Comparison of ENCODE assay signal across 8 mouse cellular contexts in genomic region chr6:83350172-83350571, GRCm38 (mm10). TPM values are rescaled to one million over a fixed set of nuclear protein-coding genes. Genes with fewer than 3 reads are reported as not detected.
DNase-seq lines count a peak whose midpoint lies in the region; ATAC-seq lines count a peak whose summit lies in the region.

No protein-coding gene starts in this region.

- H3K36me3 ChIP-seq in heart, embryonic 13.5 days = peaks cover 34% of the 10 kb centered on the region
- peaks cover 32% of the 10 kb centered on the region for H3K36me3 ChIP-seq in forebrain, embryonic 13.5 days (ENCODE audit: poor library complexity, severe bottlenecking)
- H3K36me3 ChIP-seq in liver, embryonic 15.5 days (replicated peaks) = peaks cover 39% of the 10 kb centered on the region

- H3K4me2 ChIP-seq in heart, embryonic 13.5 days = peak overlapping the region; percentile 93
- peak overlapping the region; percentile 91 for H3K4me2 ChIP-seq in forebrain, embryonic 13.5 days
- H3K4me2 ChIP-seq in liver, embryonic 15.5 days = peak overlapping the region; percentile 77

- DNase-seq in heart, postnatal 4 days = no peak
- peak; percentile 17 for DNase-seq in ES-CJ7 (ENCODE audit: low read depth, low spot score)
- no peak for DNase-seq in layer of hippocampus, adult 9-11 months
- no peak for DNase-seq in frontal cortex, postnatal 36 days (ENCODE audit: low spot score in 2 of 2)
- DNase-seq in cerebellum, postnatal 36 days = no peak

- H3K27ac ChIP-seq in heart, embryonic 13.5 days (replicated peaks) = peak overlapping the region; percentile 51
- H3K27ac ChIP-seq in forebrain, embryonic 13.5 days = no peak overlapping the region
- peak overlapping the region; percentile 98 for H3K27ac ChIP-seq in liver, embryonic 15.5 days (replicated peaks)

- H3K4me3 ChIP-seq in heart, embryonic 13.5 days = peak overlapping the region; percentile 89
- H3K4me3 ChIP-seq in forebrain, embryonic 13.5 days = peak overlapping the region; percentile 91
- H3K4me3 ChIP-seq in liver, embryonic 15.5 days (replicated peaks) = peak overlapping the region; percentile 87

- H3K27me3 ChIP-seq in heart, embryonic 13.5 days (replicated peaks) = no peaks in the 10 kb centered on the region
- H3K27me3 ChIP-seq in forebrain, embryonic 13.5 days = no peaks in the 10 kb centered on the region
- no peaks in the 10 kb centered on the region for H3K27me3 ChIP-seq in liver, embryonic 15.5 days

- H3K9me3 ChIP-seq in heart, embryonic 13.5 days = no peaks in the 10 kb centered on the region
- no peaks in the 10 kb centered on the region for H3K9me3 ChIP-seq in forebrain, embryonic 13.5 days (replicated peaks)
- H3K9me3 ChIP-seq in liver, embryonic 15.5 days (replicated peaks) = no peaks in the 10 kb centered on the region

- no peak for ATAC-seq in heart, embryonic 13.5 days (ENCODE audit: extremely low read depth, insufficient number of reproducible peaks, low FRiP score, low TSS enrichment)
- ATAC-seq in forebrain, embryonic 13.5 days = no peak
- ATAC-seq in liver, embryonic 15.5 days (ENCODE audit: insufficient read depth) = no peak

- H3K4me1 ChIP-seq in heart, embryonic 13.5 days = peaks cover 24% of the 10 kb centered on the region
- peaks cover 16% of the 10 kb centered on the region for H3K4me1 ChIP-seq in forebrain, embryonic 13.5 days
- peaks cover 66% of the 10 kb centered on the region for H3K4me1 ChIP-seq in liver, embryonic 15.5 days (replicated peaks)

- 72% methylated on average over 7 of the region's 7 CpGs for WGBS in heart, embryonic 13.5 days
- WGBS in forebrain, embryonic 13.5 days = 88% methylated on average over 7 of the region's 7 CpGs
- 72% methylated on average over 7 of the region's 7 CpGs for WGBS in liver, embryonic 15.5 days (ENCODE audit: insufficient replicate concordance)

- H3K9ac ChIP-seq in heart, embryonic 13.5 days = peak overlapping the region; percentile 96
- peak overlapping the region; percentile 98 for H3K9ac ChIP-seq in forebrain, embryonic 13.5 days
- peak overlapping the region; percentile 96 for H3K9ac ChIP-seq in liver, embryonic 15.5 days

RNA-seq across cellular contexts. Expression of gene Bola3, which starts 1.2 kb away (rescaled TPM):
- polyA plus RNA-seq in heart, embryonic 13.5 days (2015; fragmentation: Nextera tagmentation; extraction: Ambion mirVana) = 233 and 264 TPM in 2 replicates
- 100 to 1,000 TPM; 232 to 238 TPM for total RNA-seq in heart, postnatal 4 days (2021)
- 92.7 and 103 TPM in 2 replicates for polyA plus RNA-seq in forebrain, embryonic 13.5 days (2015; fragmentation: Nextera tagmentation; extraction: Ambion mirVana)
- 204 and 248 TPM in 2 replicates for polyA plus RNA-seq in liver, embryonic 15.5 days (2015; fragmentation: Nextera tagmentation; extraction: Ambion mirVana)

RNA-seq across cellular contexts. Expression of gene Mob1a, which starts 24.4 kb away (rescaled TPM):
- polyA plus RNA-seq in heart, embryonic 13.5 days (2015; fragmentation: Nextera tagmentation; extraction: Ambion mirVana) = 30.4 and 30.7 TPM in 2 replicates
- total RNA-seq in heart, postnatal 4 days (2021) = 10 to 100 TPM; 32.2 to 34.3 TPM
- polyA plus RNA-seq in forebrain, embryonic 13.5 days (2015; fragmentation: Nextera tagmentation; extraction: Ambion mirVana) = 35.7 and 39.3 TPM in 2 replicates
- 34.9 and 35.9 TPM in 2 replicates for polyA plus RNA-seq in liver, embryonic 15.5 days (2015; fragmentation: Nextera tagmentation; extraction: Ambion mirVana)

RNA-seq across cellular contexts. Expression of gene Mthfd2, which starts 24.5 kb away (rescaled TPM):
- polyA plus RNA-seq in heart, embryonic 13.5 days (2015; fragmentation: Nextera tagmentation; extraction: Ambion mirVana) = 27.6 and 30.9 TPM in 2 replicates
- 10 to 100 TPM; 10.7 to 15.0 TPM for total RNA-seq in heart, postnatal 4 days (2021)
- polyA plus RNA-seq in forebrain, embryonic 13.5 days (2015; fragmentation: Nextera tagmentation; extraction: Ambion mirVana) = 29.4 and 32.5 TPM in 2 replicates
- polyA plus RNA-seq in liver, embryonic 15.5 days (2015; fragmentation: Nextera tagmentation; extraction: Ambion mirVana) = 61.6 and 67.8 TPM in 2 replicates
